Mouse (Mus musculus): ENCODE results near the gene Ezr.

GRCm38 (mm10) chr17:6794160-6794751 lies 11.7 kb upstream of the Ezr start:
- TF ChIP-seq CTCF (IDR thresholded peaks at IDR 0.05) (no peak), EP300 (IDR thresholded peaks at IDR 0.05) (no peak)
